Mouse (Mus musculus): ENCODE results near the gene Rnf4. TPM values are rescaled to one million over a fixed set of nuclear protein-coding genes. Genes with fewer than 3 reads are reported as not detected.

Rnf4 gene
- total RNA-seq, 2 experiments from 2014 or later = 91.0 to 92.9 TPM

- DNase-seq (ENCODE audit: extremely low spot score in 1 of 2, low spot score in 2 of 2) = no peak
- intact Hi-C loops (cut with DNase I) = loop anchor here (10.0 kb wide), 1 partner anchor 115 kb away; no protein-coding TSS in a partner anchor
Measured at GRCm38 (mm10) chr5:34330136-34330535, 6.0 kb upstream of the Rnf4 start.

DNA sequence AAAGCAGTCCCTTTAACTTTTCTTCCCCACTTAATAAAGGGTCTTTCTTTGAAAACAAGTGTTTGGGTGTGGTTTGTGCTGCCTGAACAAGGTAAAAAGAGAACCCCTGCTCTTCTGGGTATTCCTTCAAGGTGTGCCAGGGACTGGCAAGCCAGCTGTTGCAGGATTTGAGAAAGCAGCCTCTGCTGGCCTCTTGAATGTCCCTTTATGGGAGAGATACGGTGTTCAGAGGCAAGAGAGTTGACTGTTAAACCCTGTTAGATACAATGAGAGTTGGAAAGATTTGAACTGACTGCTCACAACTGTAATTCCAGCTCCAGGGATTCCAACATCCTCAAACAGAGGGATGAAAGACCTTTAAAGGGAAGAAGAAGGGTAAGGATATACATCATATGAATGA is 2.0 kb upstream of the Rnf4 start:
- intact Hi-C loops (cut with DNase I) = loop anchor here (10.0 kb wide), 1 partner anchor 119 kb away; no protein-coding TSS in a partner anchor
- no peak for DNase-seq (ENCODE audit: extremely low spot score in 1 of 2, low spot score in 2 of 2)

DNA sequence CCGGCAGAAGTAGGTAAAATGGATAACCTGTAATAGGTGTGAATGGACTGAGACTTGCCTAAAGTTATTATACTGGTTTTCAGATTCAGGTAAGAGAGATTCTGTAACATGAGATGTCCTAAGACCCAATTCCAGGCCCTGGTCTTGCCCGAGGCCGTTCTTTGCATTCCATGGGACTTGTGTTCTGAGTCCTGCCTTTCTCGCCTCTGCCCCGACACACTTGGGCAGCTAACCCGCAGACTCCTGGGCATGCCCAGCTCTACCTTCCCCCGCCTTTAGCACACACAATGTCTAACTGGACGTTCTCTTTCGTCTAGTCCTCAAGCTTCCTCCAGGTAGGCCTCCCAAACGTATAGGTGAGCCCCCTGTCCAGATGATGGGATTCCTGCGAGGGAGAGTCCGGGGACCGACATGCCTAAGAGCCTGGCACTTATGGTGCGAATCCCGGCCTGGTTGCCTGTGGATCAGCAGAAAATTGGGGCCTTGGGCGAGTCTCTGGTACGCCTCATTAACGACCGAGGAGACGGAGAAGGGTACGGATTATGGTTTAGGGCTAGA is 471 bp upstream of the Rnf4 start:
- intact Hi-C loops (cut with DNase I) = loop anchor here (5.0 to 10.0 kb wide), 2 partner anchors 48 to 121 kb away; partner anchors contain the start of genes Cfap99 and Zfyve28
- DNase-seq (ENCODE audit: extremely low spot score in 1 of 2, low spot score in 2 of 2) = no peak

GRCm38 (mm10) chr5:34336775-34337450 is 824 bp downstream of the Rnf4 start:
- intact Hi-C loops (cut with DNase I) = loop anchor here (5.0 to 10.0 kb wide), 2 partner anchors 50 to 122 kb away; partner anchors contain the start of genes Cfap99 and Zfyve28
- DNase-seq (ENCODE audit: extremely low spot score in 1 of 2, low spot score in 2 of 2) = peak in 1 of 2 experiments; percentile 74

DNA sequence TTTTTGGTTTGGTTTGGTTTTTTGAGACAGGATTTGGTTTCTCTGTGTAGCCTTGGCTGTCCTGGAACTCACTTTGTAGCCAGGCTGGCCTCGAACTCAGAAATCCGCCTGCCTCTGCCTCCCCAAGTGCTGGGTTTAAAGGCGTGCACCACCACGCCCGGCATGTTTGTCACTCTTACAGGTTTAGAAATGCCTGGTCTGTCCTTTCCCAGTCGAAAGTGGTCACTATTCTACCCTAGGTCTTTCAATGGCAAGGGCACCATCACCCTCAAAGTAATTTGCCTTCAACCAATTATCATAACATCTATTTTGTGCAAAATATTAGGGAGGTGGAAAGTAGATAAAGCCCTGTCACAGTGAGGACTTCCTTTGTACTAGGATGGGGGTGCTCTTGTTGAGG is 4.2 kb downstream of the Rnf4 start:
- intact Hi-C loops (cut with DNase I) = no loop called here
- DNase-seq (ENCODE audit: extremely low spot score in 1 of 2, low spot score in 2 of 2) = no peak

- DNase-seq (ENCODE audit: extremely low spot score in 1 of 2, low spot score in 2 of 2) = no peak
- intact Hi-C loops (cut with DNase I) = no loop called here
Measured at GRCm38 (mm10) chr5:34352084-34352631, 16.1 kb downstream of the Rnf4 start.

- intact Hi-C loops (cut with DNase I) = loop anchor here (10.0 kb wide), 1 partner anchor 295 kb away; no protein-coding TSS in a partner anchor
- no peak for DNase-seq (ENCODE audit: extremely low spot score in 1 of 2, low spot score in 2 of 2)
Measured at GRCm38 (mm10) chr5:34360261-34360660, 24.2 kb downstream of the Rnf4 start.

DNA sequence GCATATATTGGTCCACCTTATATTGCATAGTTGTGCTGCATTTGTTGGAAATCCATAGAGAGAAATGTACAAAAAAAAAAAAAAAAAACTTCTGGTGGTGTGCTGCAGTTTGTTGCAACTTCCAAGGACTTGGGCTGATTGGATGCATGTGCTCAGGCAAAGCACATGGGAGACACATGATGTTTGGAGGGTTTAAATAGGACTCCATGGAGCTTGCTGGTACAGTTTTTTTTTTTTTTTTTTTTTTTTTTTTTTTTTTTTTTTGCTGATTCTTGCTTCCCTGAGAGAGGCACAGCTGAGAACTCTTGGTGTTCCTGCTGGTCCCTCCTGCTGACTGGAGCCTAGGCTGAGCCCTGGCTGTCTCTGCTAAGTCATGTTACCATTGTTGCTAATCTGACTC is 27.0 kb downstream of the Rnf4 start:
- intact Hi-C loops (cut with DNase I) = loop anchor here (10.0 kb wide), 1 partner anchor 292 kb away; no protein-coding TSS in a partner anchor
- DNase-seq (ENCODE audit: extremely low spot score in 1 of 2, low spot score in 2 of 2) = no peak

DNA sequence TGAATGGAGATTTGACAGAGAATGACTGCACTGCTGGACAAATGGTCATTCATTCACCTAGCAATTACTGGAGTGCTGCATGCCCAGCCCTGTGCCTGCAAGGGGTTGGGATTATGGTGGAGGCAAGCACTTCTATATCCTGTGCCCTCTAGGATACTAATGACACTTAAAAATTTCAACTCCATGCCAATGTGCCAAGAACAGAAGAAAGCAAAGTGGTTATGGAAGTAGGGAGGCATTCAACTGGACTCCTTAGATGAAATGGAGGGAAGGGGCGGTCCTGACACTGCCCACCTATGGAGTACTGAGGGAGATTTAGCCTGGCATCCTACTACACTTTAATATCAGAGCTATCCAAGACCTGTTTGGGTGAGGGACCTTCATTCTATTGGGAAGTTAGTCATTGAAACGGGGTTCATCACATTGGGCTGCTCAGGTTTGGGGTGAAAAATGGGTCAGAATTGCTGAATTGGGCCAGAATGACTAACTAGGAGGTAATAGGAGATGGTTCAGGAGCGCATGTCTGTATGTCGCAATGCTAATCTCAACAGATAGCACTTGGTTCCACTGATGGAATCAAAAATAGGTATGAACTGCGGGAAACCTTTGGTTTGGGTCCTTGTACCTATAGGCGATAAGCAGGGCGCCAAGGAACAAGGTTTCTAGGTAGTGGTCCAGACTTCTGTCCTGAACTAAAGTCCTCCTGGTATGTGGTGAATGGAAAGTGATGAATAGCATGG is 32.6 kb downstream of the Rnf4 start:
- intact Hi-C loops (cut with DNase I) = loop anchor here (10.0 kb wide), 1 partner anchor 286 kb away; no protein-coding TSS in a partner anchor
- peak in 1 of 2 experiments; percentile 11 for DNase-seq (ENCODE audit: extremely low spot score in 1 of 2, low spot score in 2 of 2)

GRCm38 (mm10) chr5:34369341-34370021 is 33.4 kb downstream of the Rnf4 start, which contains the start of gene Fam193a:
Gene Fam193a, plus strand, starts transcription at chr5:34369933.
- DNase-seq (ENCODE audit: extremely low spot score in 1 of 2, low spot score in 2 of 2) = peak; percentile 95 to 98
- intact Hi-C loops (cut with DNase I) = loop anchor here (10.0 kb wide), 1 partner anchor 285 kb away; no protein-coding TSS in a partner anchor

DNA sequence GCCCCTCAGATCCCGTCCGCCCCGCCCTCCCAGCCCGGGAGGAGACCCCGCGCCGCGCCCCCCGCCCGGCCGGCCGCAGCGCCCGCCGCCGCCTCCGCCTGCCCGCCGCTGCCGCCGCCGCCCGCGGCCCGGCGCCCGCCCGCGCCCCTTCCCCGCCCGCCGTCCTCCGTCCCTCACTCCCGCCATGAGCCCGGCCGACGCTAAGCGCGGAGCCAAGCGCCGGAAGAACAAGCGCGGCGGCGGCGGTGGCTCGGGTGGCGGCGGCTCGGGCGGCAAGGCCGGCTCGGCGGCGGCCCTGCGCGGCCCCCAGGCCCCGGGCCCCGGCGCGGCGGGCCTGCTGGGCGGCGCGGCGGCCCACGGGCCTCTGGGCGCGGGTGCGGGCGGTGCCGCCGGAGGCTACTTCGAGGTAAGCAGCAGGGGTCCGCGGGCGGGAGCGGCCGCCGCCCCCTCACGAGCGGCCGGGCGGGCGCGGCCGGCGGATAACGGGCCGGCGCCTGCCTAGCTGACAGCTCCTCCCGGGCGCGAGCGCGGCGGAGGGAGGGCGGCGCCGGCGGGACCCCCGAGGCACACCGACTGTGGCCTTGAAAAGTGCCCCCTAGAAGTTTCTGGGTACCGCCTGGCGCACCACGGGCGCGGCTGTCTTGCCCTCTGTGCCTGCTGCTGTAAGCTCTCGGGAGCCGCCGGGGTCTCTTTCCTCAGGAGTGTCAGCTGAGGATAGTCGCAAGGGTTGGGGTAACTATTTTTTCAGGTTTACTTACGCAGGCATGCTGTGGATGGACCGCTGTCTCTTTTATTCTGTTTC is 34.1 kb downstream of the Rnf4 start:
- DNase-seq (ENCODE audit: extremely low spot score in 1 of 2, low spot score in 2 of 2) = peak; percentile 19 to 68
- intact Hi-C loops (cut with DNase I) = no loop called here

DNA sequence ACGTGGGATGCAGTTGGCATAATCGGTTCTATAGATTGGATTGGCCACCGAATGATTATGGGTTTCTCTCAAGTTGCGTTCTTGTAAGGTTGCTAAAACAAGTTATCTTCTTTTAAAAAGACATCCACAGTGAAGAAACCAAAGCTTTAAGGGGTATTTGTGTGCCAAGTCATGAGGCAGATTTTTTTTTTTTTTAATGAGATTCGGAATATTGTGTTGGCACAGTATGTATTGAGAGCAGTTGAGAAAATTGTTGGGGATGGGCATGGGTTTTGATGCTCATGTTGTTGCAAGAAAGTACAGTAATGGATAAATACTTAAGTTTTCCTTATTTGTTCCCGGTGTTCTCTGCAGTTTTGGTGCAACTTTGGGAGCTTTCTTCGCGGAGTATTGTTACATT is 34.8 kb downstream of the Rnf4 start:
- intact Hi-C loops (cut with DNase I) = no loop called here
- no peak for DNase-seq (ENCODE audit: extremely low spot score in 1 of 2, low spot score in 2 of 2)

DNA sequence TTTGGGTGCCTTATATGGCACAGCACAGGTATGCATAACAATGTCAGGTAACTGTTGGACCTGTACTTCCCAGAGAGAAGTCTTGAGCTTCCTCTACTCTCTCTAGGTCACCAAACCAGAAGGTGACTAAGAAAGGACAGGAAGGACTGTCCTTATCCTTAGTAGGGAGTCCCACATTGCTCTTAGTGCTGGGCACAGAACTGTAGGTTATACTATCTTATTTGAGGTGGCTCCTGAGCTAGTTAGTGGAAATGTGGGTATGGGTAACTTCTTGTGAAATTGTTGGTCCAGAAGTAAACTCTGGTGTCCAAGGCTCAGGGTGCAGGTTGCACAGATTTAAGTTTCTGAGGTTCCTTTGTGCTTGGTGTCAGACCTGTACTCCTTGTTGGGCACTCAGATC is 36.1 kb downstream of the Rnf4 start:
- DNase-seq (ENCODE audit: extremely low spot score in 1 of 2, low spot score in 2 of 2) = no peak
- intact Hi-C loops (cut with DNase I) = no loop called here

DNA sequence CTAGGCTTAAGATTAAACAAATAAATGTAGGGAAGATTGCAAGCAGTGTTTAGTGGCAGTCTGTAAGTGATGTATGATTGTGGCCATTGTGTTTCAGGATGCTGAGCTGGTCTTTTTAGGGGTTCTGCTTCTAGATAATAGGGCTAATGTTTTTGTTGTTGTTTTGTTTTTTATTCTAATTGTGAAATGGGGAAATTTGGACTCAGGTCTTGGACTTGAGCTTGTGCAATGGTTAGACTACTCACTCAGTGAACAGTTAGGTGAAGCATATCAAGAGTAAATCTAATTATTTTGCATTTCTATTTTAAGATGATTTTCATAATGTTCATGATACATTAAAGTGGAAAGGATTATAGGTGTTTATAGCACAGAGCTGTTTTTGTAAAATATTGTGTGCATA is 36.5 kb downstream of the Rnf4 start:
- intact Hi-C loops (cut with DNase I) = no loop called here
- DNase-seq (ENCODE audit: extremely low spot score in 1 of 2, low spot score in 2 of 2) = no peak

GRCm38 (mm10) chr5:34378787-34379186 is 42.7 kb downstream of the Rnf4 start:
- no peak for DNase-seq (ENCODE audit: extremely low spot score in 1 of 2, low spot score in 2 of 2)
- intact Hi-C loops (cut with DNase I) = no loop called here

GRCm38 (mm10) chr5:34381700-34382099 is 45.6 kb downstream of the Rnf4 start:
- intact Hi-C loops (cut with DNase I) = no loop called here
- no peak for DNase-seq (ENCODE audit: extremely low spot score in 1 of 2, low spot score in 2 of 2)

DNA sequence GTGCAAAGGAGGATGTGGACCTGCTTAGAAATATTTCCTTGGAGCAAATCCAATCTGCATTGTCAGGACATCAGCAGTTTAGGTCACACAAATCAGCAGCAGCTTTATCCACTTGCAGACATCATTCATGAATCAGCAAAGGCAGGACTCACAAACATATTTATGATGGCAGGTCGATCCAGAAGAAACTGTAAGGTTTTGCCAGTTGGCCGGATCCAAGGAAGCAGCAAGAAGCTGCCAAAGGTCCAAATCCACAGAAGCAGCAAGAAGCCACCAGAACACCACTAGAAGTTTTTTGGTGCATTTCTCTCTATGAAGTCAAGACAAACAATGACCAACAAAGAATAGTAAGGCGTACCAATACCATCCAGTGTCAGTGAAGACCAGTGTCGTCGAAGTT is 49.5 kb downstream of the Rnf4 start:
- intact Hi-C loops (cut with DNase I) = no loop called here

DNA sequence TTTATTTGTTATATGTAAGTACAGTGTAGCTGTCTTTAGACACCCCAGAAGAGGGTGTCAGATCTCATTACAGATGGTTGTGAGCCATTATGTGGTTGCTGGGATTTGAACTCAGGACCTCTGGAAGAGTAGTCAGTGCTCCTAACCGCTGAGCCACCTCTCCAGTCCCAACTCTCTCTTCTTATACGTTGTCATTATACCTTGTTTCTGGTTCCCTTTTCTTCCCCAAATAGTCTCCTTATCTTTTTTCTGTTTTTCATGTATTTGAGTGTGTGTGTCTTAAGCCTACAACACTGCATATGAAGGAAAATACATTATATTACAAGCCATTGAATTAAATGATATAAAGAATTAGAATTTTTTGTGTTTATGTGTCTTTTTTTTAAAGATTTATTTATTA is 50.7 kb downstream of the Rnf4 start:
- DNase-seq (ENCODE audit: extremely low spot score in 1 of 2, low spot score in 2 of 2) = no peak
- intact Hi-C loops (cut with DNase I) = no loop called here

More for the DNA sequence above, 49.5 kb downstream of the Rnf4 start:
- no peak for DNase-seq (ENCODE audit: extremely low spot score in 1 of 2, low spot score in 2 of 2)
